Mouse (Mus musculus) megakaryocyte, embryonic 14.5 days (primary cell): ENCODE measurements at regions not wholly inside any gene's neighbourhood (a gene's known extent, or its start where the extent isn't known, plus 50 kb on each side); places are given as distances from the start of the nearest gene placed in this dataset.

Experiments
- FLI1 ChIP-seq: IDR thresholded peaks from 2 replicates; pipeline ENCODE4 v1.6.1; 2012; ENCODE audit warnings: low read length, inconsistent platforms, mixed read lengths
- GATA1 ChIP-seq: IDR thresholded peaks from 3 replicates; pipeline ENCODE4 v1.6.1; 2012; ENCODE audit warnings: mixed read lengths, low read length, inconsistent platforms, borderline replicate concordance

DNA sequence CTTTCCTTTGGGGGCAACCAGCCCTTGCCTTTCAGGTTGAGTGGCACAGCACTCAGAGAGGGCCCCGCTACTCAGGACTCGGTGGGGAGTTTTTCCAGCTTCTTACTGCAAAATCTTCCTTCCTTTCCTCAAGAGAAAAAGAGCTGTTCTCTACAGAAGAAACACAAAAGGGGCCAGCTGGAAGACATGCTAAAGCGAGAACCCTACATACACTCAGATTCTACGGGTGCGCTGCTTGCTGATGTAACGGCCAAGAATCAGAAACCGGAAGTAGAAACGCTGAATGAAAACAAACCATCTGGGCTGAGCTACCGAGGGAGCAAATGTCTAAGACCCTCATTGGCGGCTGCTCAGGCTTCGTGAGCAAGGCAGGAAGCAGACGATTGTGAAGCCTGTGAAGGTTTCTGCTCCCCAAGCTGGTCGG, 203.3 kb upstream of the Klf3 start:
- TF ChIP-seq FLI1 (no peak), GATA1 (no peak)
